ENCODE assay signal across 25 mouse cellular contexts in genomic region chr2:92973646-92974045, GRCm38 (mm10). TPM values are rescaled to one million over a fixed set of nuclear protein-coding genes. Genes with fewer than 3 reads are reported as not detected.
A peak's percentile ranks its signal among the peaks of the same experiment; 100 is the strongest.
DNase-seq lines count a peak whose midpoint lies in the region; TF ChIP-seq lines count a peak whose summit lies in the region.
"Had no signal": no experiment of that assay in that cellular context is flagged by ENCODE, and none has a peak within 500 bp of the region (broad histone marks: within the 10 kb centered on the region; RNA-seq: fewer than 3 reads in every experiment).

No protein-coding gene starts in this region.

- intact Hi-C loops in gastrocnemius, postnatal 14 days (cut with DNase I; ENCODE audit: low total_unique reads): no loop called here
- intact Hi-C loops in gastrocnemius, adult 2 months (cut with DNase I): no loop called here
- intact Hi-C loops in left cerebral cortex, postnatal 25 days (cut with DNase I): no loop called here
- intact Hi-C loops in left cerebral cortex, adult 2 months (cut with DNase I): no loop called here

- H3K4me3 ChIP-seq in gastrocnemius, adult 2 months: no peak overlapping the region
- H3K4me3 ChIP-seq in left cerebral cortex, adult 2 months: no peak overlapping the region
- H3K4me3 ChIP-seq: forebrain, embryonic 10.5 days; forebrain, embryonic 13.5 days; heart, adult 2 months; heart, embryonic 10.5 days; heart, embryonic 13.5 days had no signal

- TF ChIP-seq CTCF in gastrocnemius, adult 2 months (IDR thresholded peaks at IDR 0.05): no peak
- no peak for TF ChIP-seq CTCF in left cerebral cortex, adult 2 months (IDR thresholded peaks at IDR 0.05)

- no peak overlapping the region for H3K27ac ChIP-seq in gastrocnemius, adult 2 months
- H3K27ac ChIP-seq in left cerebral cortex, adult 2 months: no peak overlapping the region
- H3K27ac ChIP-seq: forebrain, embryonic 10.5 days; forebrain, embryonic 13.5 days; heart, adult 2 months; heart, embryonic 10.5 days; heart, embryonic 13.5 days; hindbrain, embryonic 14.5 days; hindbrain, postnatal 0 days had no signal

- DNase-seq in gastrocnemius, postnatal 14 days: peak; percentile 1
- no peak for DNase-seq in gastrocnemius, adult 2 months
- DNase-seq in ES-CJ7 (ENCODE audit: low read depth, low spot score) (peak; percentile 63), R1 (ENCODE audit: low read depth, low spot score) (peak; percentile 90)
- no peak for DNase-seq in left cerebral cortex, postnatal 25 days (ENCODE audit: low spot score in 2 of 2)
- DNase-seq in left cerebral cortex, adult 2 months (ENCODE audit: extremely low spot score in 1 of 2, low spot score in 2 of 2): no peak
- no peak for DNase-seq in cerebellum, adult 8-10 months
- DNase-seq: adrenal gland, postnatal 10 days; adrenal gland, postnatal 36 days; cerebellum, adult 18-20 months; cerebellum, adult 9-11 months; cerebellum, postnatal 36 days; embryo, embryonic 11 days; gastrocnemius, postnatal 25 days; heart, adult 2 months; heart, postnatal 14 days; heart, postnatal 4 days had no signal

RNA-seq across cellular contexts. Expression of gene Syt13, which starts 58.7 kb away (rescaled TPM):
- under 1 TPM; 0.18 to 0.27 TPM for total RNA-seq in gastrocnemius, postnatal 14 days (2021)
- under 1 TPM in 1 of 2 experiments, not detected in 1; 0.06 TPM for total RNA-seq in gastrocnemius, adult 2 months (2021)
- total RNA-seq in left cerebral cortex, postnatal 25 days (2021): 100 to 1,000 TPM; 188 to 230 TPM
- 100 to 1,000 TPM; 190 to 210 TPM for total RNA-seq in left cerebral cortex, adult 2 months (2021)
- total RNA-seq: granulocyte monocyte progenitor cell, adult 5-6 weeks; MEL had no signal

Comparison
In these comparisons a context has a peak if more than half of its experiments do, and no peak if none do; other contexts are left out.
1. DNase-seq: peak in gastrocnemius, postnatal 14 days (single experiment), ES-CJ7 (single experiment) and R1 (single experiment); none in gastrocnemius, adult 2 months (single experiment), left cerebral cortex, postnatal 25 days (0 of 2), left cerebral cortex, adult 2 months (0 of 2) and cerebellum, adult 8-10 months (single experiment).
2. RNA of gene Syt13, which starts 58.7 kb away (total RNA-seq): 188 to 230 TPM in left cerebral cortex, postnatal 25 days and 190 to 210 TPM in left cerebral cortex, adult 2 months; 0.18 to 0.27 TPM in gastrocnemius, postnatal 14 days and 0.06 TPM in gastrocnemius, adult 2 months; every median in the first group is over 100 times any median in the second.